14 mouse cellular contexts compared by ENCODE assay signal in the genomic region with DNA sequence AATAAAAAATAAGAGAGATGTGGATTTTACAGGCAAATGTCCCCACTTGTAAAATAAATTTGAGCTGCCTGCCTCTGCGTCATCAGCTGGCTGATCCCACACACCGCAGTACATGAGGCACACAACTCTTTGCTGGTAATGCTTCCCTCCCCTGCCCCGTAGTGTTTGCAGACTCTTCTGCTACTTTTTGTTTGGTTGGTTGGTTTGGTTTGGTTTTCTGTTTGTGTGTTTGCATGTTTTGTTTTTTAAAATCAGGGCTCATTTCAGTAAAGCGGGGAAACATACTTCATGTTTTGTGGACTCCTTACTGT.
DNase-seq lines count a peak whose midpoint lies in the region; ATAC-seq and TF ChIP-seq lines count a peak whose summit lies in the region.
"Had no signal": no experiment of that assay in that cellular context is flagged by ENCODE, and none has a peak within 500 bp of the region (broad histone marks: within the 10 kb centered on the region; RNA-seq: fewer than 3 reads in every experiment).

No protein-coding gene starts in this region.

- H3K36me3 ChIP-seq in stomach, postnatal 0 days (ENCODE audit: control insufficient read depth, insufficient read depth, low read length) = no peaks in the 10 kb centered on the region
- H3K36me3 ChIP-seq in forebrain, embryonic 14.5 days (ENCODE audit: control insufficient read depth, insufficient read depth, low read length) = no peaks in the 10 kb centered on the region
- H3K36me3 ChIP-seq: hindbrain, embryonic 10.5 days; midbrain, embryonic 10.5 days; neural tube, embryonic 15.5 days had no signal

- H3K9ac ChIP-seq in stomach, postnatal 0 days (ENCODE audit: low read length) = no peak overlapping the region
- H3K9ac ChIP-seq in forebrain, embryonic 14.5 days (ENCODE audit: low read length) = no peak overlapping the region
- H3K9ac ChIP-seq: neural tube, embryonic 15.5 days had no signal

- H3K4me1 ChIP-seq in stomach, postnatal 0 days (replicated peaks; ENCODE audit: control insufficient read depth, insufficient read depth) = no peaks in the 10 kb centered on the region
- peaks cover 3% of the 10 kb centered on the region; the same call in 1 of the 2 replicates for H3K4me1 ChIP-seq in forebrain, embryonic 14.5 days (ENCODE audit: control insufficient read depth, insufficient read depth, low read length)
- H3K4me1 ChIP-seq: hindbrain, embryonic 10.5 days; midbrain, embryonic 10.5 days; neural tube, embryonic 15.5 days had no signal

- no peak overlapping the region for H3K4me2 ChIP-seq in stomach, postnatal 0 days (replicated peaks; ENCODE audit: low read depth)
- no peak overlapping the region for H3K4me2 ChIP-seq in forebrain, embryonic 14.5 days (ENCODE audit: low read length)
- H3K4me2 ChIP-seq: neural tube, embryonic 15.5 days had no signal

- WGBS in stomach, postnatal 0 days = 59% methylated on average over 4 of the region's 4 CpGs
- WGBS in forebrain, embryonic 14.5 days = 95% methylated on average over 4 of the region's 4 CpGs

- H3K4me3 ChIP-seq in stomach, postnatal 0 days (ENCODE audit: low read depth, low read length) = no peak overlapping the region
- H3K4me3 ChIP-seq in forebrain, embryonic 14.5 days (ENCODE audit: low read depth, low read length) = no peak overlapping the region
- H3K4me3 ChIP-seq: hindbrain, embryonic 10.5 days; midbrain, embryonic 10.5 days; neural tube, embryonic 15.5 days had no signal

- no peak for TF ChIP-seq CTCF in stomach, postnatal 0 days (IDR thresholded peaks at IDR 0.05; ENCODE audit: low read depth)

- H3K27ac ChIP-seq in stomach, postnatal 0 days (replicated peaks) = no peak overlapping the region
- H3K27ac ChIP-seq in forebrain, embryonic 14.5 days (ENCODE audit: low read depth, low read length) = no peak overlapping the region
- H3K27ac ChIP-seq: hindbrain, embryonic 10.5 days; midbrain, embryonic 10.5 days; neural tube, embryonic 15.5 days had no signal

- TF ChIP-seq EP300 in stomach, postnatal 0 days (optimal IDR thresholded peaks at IDR 0.05) = no peak

- ATAC-seq in stomach, postnatal 0 days (ENCODE audit: low FRiP score, low TSS enrichment) = 0 out of 2 replicates have a peak, but pooled peaks have one; percentile 24
- ATAC-seq in forebrain, embryonic 14.5 days = no peak
- ATAC-seq: lung, postnatal 0 days had no signal

- no peaks in the 10 kb centered on the region for H3K9me3 ChIP-seq in stomach, postnatal 0 days (ENCODE audit: control insufficient read depth, low read length)
- no peaks in the 10 kb centered on the region for H3K9me3 ChIP-seq in forebrain, embryonic 14.5 days (replicated peaks; ENCODE audit: control insufficient read depth, low read length)
- H3K9me3 ChIP-seq: hindbrain, embryonic 10.5 days; midbrain, embryonic 10.5 days had no signal

- H3K27me3 ChIP-seq in stomach, postnatal 0 days (ENCODE audit: control insufficient read depth, insufficient read depth, low read length) = no peaks in the 10 kb centered on the region
- no peaks in the 10 kb centered on the region for H3K27me3 ChIP-seq in forebrain, embryonic 14.5 days (replicated peaks; ENCODE audit: control insufficient read depth, insufficient read depth, low read length)
- H3K27me3 ChIP-seq: neural tube, embryonic 15.5 days had no signal

- DNase-seq in frontal cortex, postnatal 36 days (ENCODE audit: low spot score in 2 of 2) = peak; percentile 3 to 5
- no peak for DNase-seq in frontal cortex, postnatal 25 days (ENCODE audit: low spot score in 2 of 2)
- peak; percentile 8 for DNase-seq in layer of hippocampus, adult 9-11 months
- DNase-seq in layer of hippocampus, adult 11-12 months (ENCODE audit: low spot score) = no peak
- peak; percentile 9 for DNase-seq in urinary bladder, postnatal 14 days (ENCODE audit: low spot score)
- DNase-seq in urinary bladder, postnatal 4 days (ENCODE audit: low spot score in 2 of 2) = no peak
- DNase-seq in stomach, postnatal 0 days (ENCODE audit: low spot score) = no peak
- no peak for DNase-seq in forebrain, embryonic 14.5 days (ENCODE audit: low spot score)
- DNase-seq: cerebellum, postnatal 14 days; kidney, adult 11 months had no signal

Comparison
In these comparisons a context has a peak if more than half of its experiments do, and no peak if none do; other contexts are left out.
1. DNase-seq: peak in frontal cortex, postnatal 36 days (2 of 2), layer of hippocampus, adult 9-11 months (single experiment) and urinary bladder, postnatal 14 days (single experiment); none in frontal cortex, postnatal 25 days (0 of 2), layer of hippocampus, adult 11-12 months (single experiment), urinary bladder, postnatal 4 days (0 of 2), stomach, postnatal 0 days (single experiment) and forebrain, embryonic 14.5 days (single experiment).